Mouse (Mus musculus): ENCODE results near the gene Enpp5.

GRCm38 (mm10) chr17:44090916-44091315, 12.3 kb downstream of the Enpp5 start:
- TF ChIP-seq EP300 (IDR thresholded peaks at IDR 0.05; ENCODE audit: insufficient read depth, low read depth, low read length) (no peak), POLR2A (IDR thresholded peaks at IDR 0.05; ENCODE audit: insufficient read depth, low read depth, low read length) (no peak), CTCF (IDR thresholded peaks at IDR 0.05) (no peak)
